Mouse (Mus musculus): ENCODE results near the gene Tas2r119. TPM values are rescaled to one million over a fixed set of nuclear protein-coding genes. Genes with fewer than 3 reads are reported as not detected.

Gene Tas2r119
- polyA plus RNA-seq, 1 experiment from 2014 or later, result not detected

Other genes starting within 250 kb of the Tas2r119 start
- 2.7 and 6.9 TPM in 2 replicates for gene Sema5a, start 67.5 kb downstream of the Tas2r119 start, polyA plus RNA-seq (2016; fragmentation: Nextera tagmentation; extraction: Ambion mirVana)